Mouse (Mus musculus) neural tube, postnatal 0 days (tissue): Measurements from ENCODE around the gene Pcsk1n. TPM values are rescaled to one million over a fixed set of nuclear protein-coding genes. Genes with fewer than 3 reads are reported as not detected.

Experiments
- polyA plus RNA-seq: library from polyadenylated mRNA; unstranded; fragments of >200 nt; fragmentation: Nextera tagmentation; extraction: Ambion mirVana; gene quantifications from 2 replicates; pipeline ENCODE4 v1.2.1, GENCODE M21; 2015

Pcsk1n gene
- polyA plus RNA-seq = 611 and 654 TPM in 2 replicates

DNA sequence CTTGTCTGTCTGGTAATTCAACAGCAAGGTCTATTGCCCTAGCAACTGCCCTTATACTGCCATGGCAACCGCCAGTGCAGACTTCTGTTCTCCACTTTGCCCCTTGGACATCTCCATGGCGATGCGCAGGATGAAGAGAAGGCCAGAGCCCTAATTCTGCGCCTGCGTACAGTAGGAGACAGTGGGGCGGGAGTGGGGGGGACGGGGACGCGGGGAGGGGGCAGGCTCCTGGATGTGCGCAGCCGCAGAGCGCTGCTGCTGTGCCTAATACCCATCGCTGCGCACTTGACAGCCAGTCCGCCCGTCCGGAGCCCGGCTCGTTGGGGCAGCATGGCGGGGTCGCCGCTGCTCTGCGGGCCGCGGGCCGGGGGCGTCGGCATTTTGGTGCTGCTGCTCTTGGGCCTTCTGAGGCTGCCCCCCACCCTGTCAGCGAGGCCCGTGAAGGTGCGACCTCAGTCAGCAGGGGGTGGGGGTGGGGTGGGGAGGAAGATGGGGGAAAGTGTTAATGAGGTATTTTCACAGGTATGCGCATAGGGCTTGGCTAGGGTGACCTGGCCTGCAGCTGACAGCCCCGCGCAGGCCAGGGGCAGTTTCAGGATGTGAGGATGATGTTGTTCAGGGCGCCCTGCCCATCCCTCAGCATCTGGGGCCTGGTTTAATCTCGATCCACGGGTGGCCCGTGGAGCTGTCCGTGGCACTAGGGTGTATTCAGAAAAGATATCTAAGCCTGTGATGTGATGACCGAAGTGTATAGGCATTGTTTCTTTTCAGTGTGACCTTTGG lies at the start of gene Pcsk1n:
TSS of gene Pcsk1n (plus strand) at position 222 of the 783 bp plus-strand sequence.

DNA sequence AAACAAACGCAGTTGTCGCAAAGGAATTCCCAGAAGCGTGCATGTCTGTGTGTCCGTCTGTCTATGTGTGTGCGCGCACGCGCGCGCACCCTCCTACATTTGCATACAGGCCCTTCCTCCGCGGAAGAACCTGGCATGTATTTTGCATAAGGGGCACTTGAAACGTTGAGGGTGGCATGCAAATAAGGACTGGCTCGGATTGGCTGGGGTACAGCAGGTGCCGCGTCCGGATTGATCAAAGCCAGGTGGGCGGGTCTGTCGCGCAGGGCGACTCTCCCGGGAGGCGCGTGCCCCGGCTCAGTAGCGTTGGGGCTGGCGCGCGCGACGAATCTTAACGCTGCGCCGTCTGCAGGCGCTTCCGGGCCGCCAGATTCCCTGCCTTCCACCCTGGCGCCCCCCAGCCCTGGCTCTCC lies 41.6 kb upstream of the Pcsk1n start, which contains the start of gene Pim2:
TSS of gene Pim2 (plus strand) at position 256 of the 413 bp plus-strand sequence.

GRCm38 (mm10) chrX:7883841-7884567 lies 35.6 kb upstream of the Pcsk1n start, which contains the start of gene Slc35a2:
Gene Slc35a2 (plus strand): TSS chrX:7884028.

DNA sequence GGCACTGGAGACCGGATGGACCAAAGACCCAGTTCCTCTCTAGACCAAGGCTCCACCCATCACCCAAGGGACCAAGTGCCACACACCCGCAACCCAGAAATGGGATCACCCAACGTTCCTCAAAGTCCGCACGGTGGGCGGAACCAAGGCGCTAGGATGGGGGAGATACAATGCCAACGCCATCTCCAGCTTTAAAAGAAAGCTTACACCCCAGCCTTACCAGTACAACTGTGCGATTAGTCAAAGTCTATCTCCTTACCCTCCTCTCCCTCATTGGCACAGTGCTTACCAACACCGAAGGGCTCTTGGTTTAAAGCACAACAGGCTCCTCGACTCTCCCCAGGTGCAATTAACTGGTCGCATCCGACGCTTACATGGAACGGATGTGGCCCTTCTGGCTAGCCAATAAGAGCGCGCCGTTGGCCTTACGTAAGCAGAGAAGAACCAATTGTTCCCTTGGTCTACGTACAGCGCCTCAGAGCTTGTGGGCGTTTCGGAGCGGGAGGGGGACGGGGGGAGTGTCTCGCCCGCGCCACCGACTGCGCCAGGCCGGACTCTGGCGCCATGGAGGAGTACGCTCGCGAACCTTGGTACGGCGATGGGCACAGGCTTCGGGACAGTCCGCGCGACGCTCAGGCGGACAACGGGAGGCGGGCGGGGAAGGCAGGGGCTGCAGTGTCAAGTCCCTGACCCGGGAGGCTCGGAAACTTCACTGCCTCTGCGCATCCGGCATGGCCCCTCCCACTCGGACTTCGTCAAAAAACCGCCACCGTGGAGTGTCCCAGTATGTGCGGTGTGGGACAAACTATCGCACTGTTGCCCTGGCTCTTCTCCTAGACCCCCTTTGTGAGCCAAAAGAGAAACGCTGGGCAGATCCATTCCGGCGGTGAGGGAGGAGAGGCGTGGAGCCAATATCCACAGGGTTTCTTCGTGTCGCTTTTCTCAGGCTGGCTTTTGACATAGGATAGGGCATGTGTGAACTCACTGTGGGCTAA lies 20.4 kb upstream of the Pcsk1n start, which contains the start of the genes Pqbp1 and Timm17b:
TSS of gene Pqbp1 (minus strand) at position 390 of the 995 bp plus-strand sequence.
TSS of gene Timm17b (plus strand) at position 478 of the 995 bp plus-strand sequence.

GRCm38 (mm10) chrX:7907735-7908134 lies 11.9 kb upstream of the Pcsk1n start, which contains the start of gene Gm10491:
Gene Gm10491 (minus strand): TSS chrX:7907835.

GRCm38 (mm10) chrX:7909242-7909641 lies 10.4 kb upstream of the Pcsk1n start, which contains the start of gene Gm10490:
Gene Gm10490 (plus strand): TSS chrX:7909542.

DNA sequence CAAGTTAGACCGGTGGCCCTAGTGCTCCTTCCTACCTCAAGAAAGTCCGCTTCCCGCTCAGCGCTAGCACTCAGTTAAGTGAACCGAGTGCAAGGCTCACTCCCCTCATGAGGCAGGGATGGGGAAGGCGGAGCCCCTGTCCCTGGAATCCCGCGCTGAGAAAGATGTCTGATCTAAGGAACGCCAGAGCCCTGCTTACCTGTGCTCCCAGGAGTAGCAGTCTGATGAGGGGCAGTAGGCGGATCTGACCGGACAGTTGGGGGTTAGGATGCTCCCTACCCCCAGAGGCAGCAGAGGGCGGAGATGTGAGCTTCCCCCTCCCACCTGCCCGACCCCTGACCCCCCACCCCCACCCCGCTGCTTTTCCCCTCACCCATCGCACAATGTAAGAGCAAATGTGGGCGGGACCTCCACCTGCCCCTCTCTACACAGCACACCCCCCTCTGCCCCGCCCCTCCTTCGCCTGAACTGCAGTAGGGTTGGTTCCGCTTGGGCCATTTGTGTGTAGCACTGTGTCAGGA lies 8.7 kb downstream of the Pcsk1n start, which contains the start of gene Eras:
TSS of gene Eras (minus strand) at position 338 of the 521 bp plus-strand sequence.

GRCm38 (mm10) chrX:7947108-7947899 lies 27.7 kb downstream of the Pcsk1n start, which contains the start of gene Hdac6:
Gene Hdac6 (minus strand): TSS chrX:7947889.

Other genes with a start within 250 kb of the Pcsk1n start
- 24.1 and 30.5 TPM in 2 replicates for gene Plp2, start 248.4 kb upstream of the Pcsk1n start, polyA plus RNA-seq
- 0.09 TPM in 1 of 2 replicates, not detected in the other for gene Magix, start 238.6 kb upstream of the Pcsk1n start, polyA plus RNA-seq
- gene Gpkow, start 222.7 kb upstream of the Pcsk1n start, polyA plus RNA-seq = 36.7 and 37.7 TPM in 2 replicates
- gene Wdr45, start 205.5 kb upstream of the Pcsk1n start, polyA plus RNA-seq = 32.1 and 33.5 TPM in 2 replicates
- 1.1 TPM in 1 of 2 replicates, not detected in the other for gene Gm45208, start 197.6 kb upstream of the Pcsk1n start, polyA plus RNA-seq
- 127 and 148 TPM in 2 replicates for gene Praf2, start 191.4 kb upstream of the Pcsk1n start, polyA plus RNA-seq
- 38.8 and 40.7 TPM in 2 replicates for gene Ccdc120, start 168.9 kb upstream of the Pcsk1n start, polyA plus RNA-seq
- gene Tfe3, start 157.3 kb upstream of the Pcsk1n start, polyA plus RNA-seq = 21.2 and 23.8 TPM in 2 replicates
- 52.2 and 56.6 TPM in 2 replicates for gene Gripap1, start 130.1 kb upstream of the Pcsk1n start, polyA plus RNA-seq
- gene Kcnd1, start 97.5 kb upstream of the Pcsk1n start, polyA plus RNA-seq = 7.6 and 8.1 TPM in 2 replicates
- 34.5 and 38.3 TPM in 2 replicates for gene Otud5, start 78.5 kb upstream of the Pcsk1n start, polyA plus RNA-seq
- gene Pim2, start 41.6 kb upstream of the Pcsk1n start, polyA plus RNA-seq = 27.0 and 30.5 TPM in 2 replicates
- gene Slc35a2, start 35.8 kb upstream of the Pcsk1n start, polyA plus RNA-seq = 50.9 and 54.9 TPM in 2 replicates
- 190 and 200 TPM in 2 replicates for gene Pqbp1, start 20.6 kb upstream of the Pcsk1n start, polyA plus RNA-seq
- 124 and 134 TPM in 2 replicates for gene Timm17b, start 20.5 kb upstream of the Pcsk1n start, polyA plus RNA-seq
- not detected in 2 replicates for gene Gm10491, start 12.0 kb upstream of the Pcsk1n start, polyA plus RNA-seq
- not detected in 2 replicates for gene Gm10490, start 10.3 kb upstream of the Pcsk1n start, polyA plus RNA-seq
- not detected in 2 replicates for gene Eras, start 8.8 kb downstream of the Pcsk1n start, polyA plus RNA-seq
- 43.4 and 50.9 TPM in 2 replicates for gene Hdac6, start 28.1 kb downstream of the Pcsk1n start, polyA plus RNA-seq
- not detected in 2 replicates for gene Gata1, start 58.2 kb downstream of the Pcsk1n start, polyA plus RNA-seq
- 1.4 TPM in 2 replicates for gene Glod5, start 98.7 kb downstream of the Pcsk1n start, polyA plus RNA-seq
- 26.7 and 27.2 TPM in 2 replicates for gene Suv39h1, start 154.9 kb downstream of the Pcsk1n start, polyA plus RNA-seq
- 0.34 and 0.41 TPM in 2 replicates for gene Was, start 170.7 kb downstream of the Pcsk1n start, polyA plus RNA-seq
- gene Wdr13, start 213.1 kb downstream of the Pcsk1n start, polyA plus RNA-seq = 49.8 and 57.2 TPM in 2 replicates
- gene Rbm3, start 226.1 kb downstream of the Pcsk1n start, polyA plus RNA-seq = 458 TPM in 2 replicates